Mouse (Mus musculus) CH12.LX (cell line): Measurements from ENCODE around the gene U90926. TPM values are rescaled to one million over a fixed set of nuclear protein-coding genes. Genes with fewer than 3 reads are reported as not detected.

ENCODE experiments used
- DNase-seq: peaks from one replicate; pipeline ENCODE4 v3.0.0-alpha.2; 2013; ENCODE audit errors: extremely low read depth
- H3K27ac ChIP-seq: 2 replicates; pipeline ENCODE4 v1.5.1; 2012; ENCODE audit warnings: low read depth, mild to moderate bottlenecking, control low read depth, moderate library complexity; ENCODE audit not compliant: insufficient read depth
- H3K27me3 ChIP-seq: replicated peaks from 2 replicates; pipeline ENCODE3; 2012; ENCODE audit warnings: inconsistent platforms
- H3K36me3 ChIP-seq, 2 experiments: replicated peaks in 1 of 2; 2 replicates each; pipeline versions ENCODE3 to v1.6.1; 2012; ENCODE audit warnings: inconsistent platforms in 1 of 2, low read length in 1 of 2, mild to moderate bottlenecking in 1 of 2, mixed read lengths in 1 of 2, moderate library complexity in 1 of 2; ENCODE audit not compliant: control insufficient read depth in 1 of 2, insufficient read depth in 1 of 2
- H3K4me1 ChIP-seq, 2 experiments: 2 replicates each; pipeline ENCODE4 v1.6.1; 2012; ENCODE audit warnings: inconsistent platforms in 1 of 2, moderate library complexity in 1 of 2; ENCODE audit not compliant: insufficient read depth in 2 of 2, control insufficient read depth in 1 of 2
- H3K4me2 ChIP-seq: 2 replicates; pipeline ENCODE4 v1.6.1; 2012; ENCODE audit warnings: low read depth, mild to moderate bottlenecking, control low read depth; ENCODE audit not compliant: poor library complexity, insufficient read depth, severe bottlenecking
- H3K4me3 ChIP-seq, 3 experiments: fragments of 150-350 bp in 1 of 3; sonication (generic) in 1 of 3; replicated peaks in 1 of 3; 2 replicates each; pipeline versions ENCODE3 to v1.5.1; 2011 to 2012; ENCODE audit warnings: low read depth in 2 of 3, low read length in 2 of 3, mild to moderate bottlenecking in 2 of 3, moderate library complexity in 2 of 3, control low read depth in 1 of 3, improper control_type of control experiment in 1 of 3, inconsistent platforms in 1 of 3, mixed read lengths in 1 of 3; ENCODE audit not compliant: poor library complexity in 1 of 3
- H3K79me2 ChIP-seq: replicated peaks from 2 replicates; pipeline ENCODE4 v1.6.1; 2012; ENCODE audit warnings: mild to moderate bottlenecking, moderate library complexity; ENCODE audit not compliant: control insufficient read depth, poor library complexity, insufficient read depth, severe bottlenecking; ENCODE audit errors: extremely low read depth
- H3K9ac ChIP-seq: 2 replicates; pipeline ENCODE4 v1.6.1; 2012; ENCODE audit warnings: low read depth, mild to moderate bottlenecking, control low read depth, moderate library complexity; ENCODE audit not compliant: insufficient read depth
- H3K9me3 ChIP-seq: replicated peaks from 2 replicates; pipeline ENCODE3; 2012; ENCODE audit warnings: low read length, inconsistent platforms, mixed read lengths
- CTCF ChIP-seq, 2 experiments: IDR thresholded peaks in 1 of 2; conservative IDR thresholded peaks in 1 of 2; 2 replicates each; pipeline ENCODE4 v1.5.1; 2011 to 2012; ENCODE audit warnings: low read depth in 2 of 2, low read length in 2 of 2, improper control_type of control experiment in 1 of 2, inconsistent platforms in 1 of 2, mild to moderate bottlenecking in 1 of 2, moderate library complexity in 1 of 2
- ELF1 ChIP-seq: IDR thresholded peaks from 2 replicates; pipeline ENCODE4 v1.6.1; 2014; ENCODE audit warnings: low read depth, mild to moderate bottlenecking, inconsistent platforms, low read length, improper control_type of control experiment
- EP300 ChIP-seq: IDR thresholded peaks from 2 replicates; pipeline ENCODE4 v1.6.1; 2011; ENCODE audit warnings: low read length, improper control_type of control experiment
- IRF4 ChIP-seq: IDR thresholded peaks from 2 replicates; pipeline ENCODE4 v1.6.1; 2014; ENCODE audit warnings: low read depth, mild to moderate bottlenecking, inconsistent platforms, low read length, improper control_type of control experiment
- JUN ChIP-seq: IDR thresholded peaks from 2 replicates; pipeline ENCODE4 v1.6.1; 2011; ENCODE audit warnings: low read depth, mild to moderate bottlenecking, low read length, improper control_type of control experiment, moderate library complexity; ENCODE audit not compliant: insufficient read depth
- KAT2A ChIP-seq: IDR thresholded peaks from 2 replicates; pipeline ENCODE4 v1.6.1; 2012; ENCODE audit warnings: low read length, improper control_type of control experiment, inconsistent platforms; ENCODE audit not compliant: insufficient replicate concordance
- MAFK ChIP-seq: IDR thresholded peaks from 2 replicates; pipeline ENCODE4 v1.6.1; 2011; ENCODE audit warnings: low read length, improper control_type of control experiment; ENCODE audit not compliant: insufficient replicate concordance
- MXI1 ChIP-seq: IDR thresholded peaks from 2 replicates; pipeline ENCODE4 v1.6.1; 2011; ENCODE audit warnings: mild to moderate bottlenecking, low read depth, low read length, improper control_type of control experiment
- PAX5 ChIP-seq: IDR thresholded peaks from 2 replicates; pipeline ENCODE4 v1.6.1; 2012; ENCODE audit warnings: low read length, inconsistent platforms, mixed read lengths
- POLR2AphosphoS2 ChIP-seq: IDR thresholded peaks from 2 replicates; pipeline ENCODE4 v1.6.1; 2011; ENCODE audit warnings: low read depth, low read length, improper control_type of control experiment
- RAD21 ChIP-seq: IDR thresholded peaks from 2 replicates; pipeline ENCODE4 v1.6.1; 2011; ENCODE audit warnings: low read depth, mild to moderate bottlenecking, low read length, improper control_type of control experiment, moderate library complexity
- RCOR1 ChIP-seq: conservative IDR thresholded peaks from 2 replicates; pipeline ENCODE4 v1.6.1; 2012; ENCODE audit warnings: low read depth, mild to moderate bottlenecking, inconsistent platforms, low read length, improper control_type of control experiment
- SIN3A ChIP-seq: IDR thresholded peaks from 2 replicates; pipeline ENCODE4 v1.6.1; 2012; ENCODE audit warnings: low read length, improper control_type of control experiment, inconsistent platforms
- SMC3 ChIP-seq: IDR thresholded peaks from 2 replicates; pipeline ENCODE4 v1.6.1; 2011; ENCODE audit warnings: low read depth, low read length, improper control_type of control experiment
- TBP ChIP-seq: conservative IDR thresholded peaks from 2 replicates; pipeline ENCODE4 v1.6.1; 2011; ENCODE audit warnings: low read depth, low read length, improper control_type of control experiment
- TCF12 ChIP-seq: IDR thresholded peaks from 2 replicates; pipeline ENCODE4 v1.6.1; 2014; ENCODE audit warnings: low read depth, mild to moderate bottlenecking, inconsistent platforms, low read length, improper control_type of control experiment
- USF1 ChIP-seq: IDR thresholded peaks from 2 replicates; pipeline ENCODE4 v1.6.1; 2014; ENCODE audit warnings: low read depth, mild to moderate bottlenecking, inconsistent platforms, low read length, improper control_type of control experiment
- USF2 ChIP-seq: conservative IDR thresholded peaks from 2 replicates; pipeline ENCODE4 v1.6.1; 2011; ENCODE audit warnings: low read depth, low read length, improper control_type of control experiment
- ZC3H11A ChIP-seq: IDR thresholded peaks from 2 replicates; pipeline ENCODE4 v1.6.1; 2012; ENCODE audit warnings: low read depth, mild to moderate bottlenecking, inconsistent platforms, low read length, improper control_type of control experiment
- ZMIZ1 ChIP-seq: IDR thresholded peaks from 2 replicates; pipeline ENCODE4 v1.6.1; 2012; ENCODE audit warnings: low read depth, mild to moderate bottlenecking, inconsistent platforms, low read length, improper control_type of control experiment
- ZNF384 ChIP-seq: IDR thresholded peaks from 2 replicates; pipeline ENCODE4 v1.6.1; 2012; ENCODE audit warnings: low read depth, low read length, improper control_type of control experiment, inconsistent platforms
- dilution Hi-C: fragments of 300-500 bp; cut with MboI; formaldehyde crosslinking; loops from 2 replicates; pipeline ENCODE4 v1.14.3; 2020; ENCODE audit warnings: low sequenced_read_pairs; ENCODE audit not compliant: extremely low pct_unique_long_range_greater_than_20kb, extremely low pct_ligation_motif_present
- in situ Hi-C: fragments of 300-500 bp; cut with MboI; formaldehyde crosslinking; loops from 3 replicates; pipeline ENCODE4 v1.14.3; 2019; ENCODE audit warnings: low sequenced_read_pairs, low pct_ligation_motif_present, low pct_unique_long_range_greater_than_20kb, mixed read lengths
- polyA plus RNA-seq: library from polyadenylated mRNA; unstranded; fragments of >175 nt; gene quantifications from 2 replicates; pipeline ENCODE4 v1.2.1, GENCODE M21; 2012; ENCODE audit warnings: low read depth; ENCODE audit not compliant: insufficient read length
- total RNA-seq, 2 experiments: library from RNA; depleted of rRNA; stranded (reverse); fragments of 300-350 nt in 1 of 2; fragments of >200 nt in 1 of 2; gene quantifications; 2 replicates each; pipeline ENCODE4 v1.2.3; 2012 to 2014

Gene U90926
- total and polyA plus RNA-seq, 3 experiments, result not detected

- DNase-seq, result peak; percentile 35
- Histone ChIP-seq H3K4me3 (peak overlapping the region; percentile 56 to 68 (median 62)), H3K9ac (peak overlapping the region; percentile 80; the same call in 1 of the 2 replicates), H3K27ac (no peak overlapping the region), H3K4me1 (peaks cover 12 to 38% of the 10 kb centered on the region in 2 experiments), H3K27me3 (no peaks in the 10 kb centered on the region), H3K4me2 (peak overlapping the region; percentile 89), H3K79me2 (no peaks in the 10 kb centered on the region), H3K36me3 (peaks cover 0 to 12% of the 10 kb centered on the region in 2 experiments), H3K9me3 (no peaks in the 10 kb centered on the region)
- in situ Hi-C loops, result no loop called here
- dilution Hi-C loops, result no loop called here
- peak; percentile 53 for TF ChIP-seq ELF1
- TF ChIP-seq CTCF (conservative IDR thresholded peaks at IDR 0.05 in 1 of 2, IDR thresholded peaks at IDR 0.05 in 1 of 2; ENCODE audit: low read depth in 2 of 2, low read length in 2 of 2), result peak in 1 of 2 experiments; percentile 28; a peak in 1 of 4 replicates
- TF ChIP-seq RAD21, result no peak
- peak; percentile 60 for TF ChIP-seq ZNF384
- no peak for TF ChIP-seq MXI1
- TF ChIP-seq EP300, result no peak
- no peak for TF ChIP-seq POLR2AphosphoS2
Measured at GRCm38 (mm10) chr5:92227782-92228181, 12.6 kb upstream of the U90926 start.

GRCm38 (mm10) chr5:92220287-92220902 lies 5.2 kb upstream of the U90926 start:
- H3K36me3 ChIP-seq, result peaks cover 0 to 1% of the 10 kb centered on the region in 2 experiments
- no peaks in the 10 kb centered on the region for H3K9me3 ChIP-seq
- no peak for DNase-seq
- no peak overlapping the region for H3K27ac ChIP-seq
- no peak overlapping the region for H3K4me3 ChIP-seq
- H3K9ac ChIP-seq, result no peak overlapping the region
- dilution Hi-C loops, result no loop called here
- in situ Hi-C loops, result no loop called here
- peaks cover 8 to 17% of the 10 kb centered on the region in 2 experiments; a peak in 3 of 4 replicates for H3K4me1 ChIP-seq
- no peaks in the 10 kb centered on the region for H3K79me2 ChIP-seq
- no peak for TF ChIP-seq JUN
- no peak for TF ChIP-seq RAD21
- TF ChIP-seq MAFK, result no peak
- no peak for TF ChIP-seq SIN3A
- TF ChIP-seq RCOR1, result no peak
- TF ChIP-seq SMC3, result no peak
- no peak for TF ChIP-seq PAX5
- TF ChIP-seq KAT2A, result no peak
- TF ChIP-seq ZNF384, result no peak
- TF ChIP-seq USF1, result no peak
- TF ChIP-seq ZC3H11A, result no peak
- no peak for TF ChIP-seq IRF4
- no peak for TF ChIP-seq USF2
- no peak for TF ChIP-seq ZMIZ1
- TF ChIP-seq TBP, result no peak
- no peak for TF ChIP-seq TCF12
- H3K4me2 ChIP-seq, result no peak overlapping the region
- H3K27me3 ChIP-seq, result no peaks in the 10 kb centered on the region
